Mouse (Mus musculus) neutrophil, adult 59 days (primary cell): ENCODE measurements around the gene Jam2. TPM values are rescaled to one million over a fixed set of nuclear protein-coding genes. Genes with fewer than 3 reads are reported as not detected.

Source experiments
- total RNA-seq, 2 experiments: library from RNA; stranded (reverse); gene quantifications; 1 replicate in 1 of 2; 2 replicates in 1 of 2; pipeline ENCODE4 v1.2.4; 2023

The Jam2 gene
- total RNA-seq, result not detected

GRCm38 (mm10) chr16:84774003-84774703, at the start of gene Jam2:
Jam2 (plus strand) TSS chr16:84774123.

GRCm38 (mm10) chr16:84735166-84736105, 38.5 kb upstream of the Jam2 start, which contains the start of gene Mrpl39:
Mrpl39 (minus strand) TSS chr16:84735742.

DNA sequence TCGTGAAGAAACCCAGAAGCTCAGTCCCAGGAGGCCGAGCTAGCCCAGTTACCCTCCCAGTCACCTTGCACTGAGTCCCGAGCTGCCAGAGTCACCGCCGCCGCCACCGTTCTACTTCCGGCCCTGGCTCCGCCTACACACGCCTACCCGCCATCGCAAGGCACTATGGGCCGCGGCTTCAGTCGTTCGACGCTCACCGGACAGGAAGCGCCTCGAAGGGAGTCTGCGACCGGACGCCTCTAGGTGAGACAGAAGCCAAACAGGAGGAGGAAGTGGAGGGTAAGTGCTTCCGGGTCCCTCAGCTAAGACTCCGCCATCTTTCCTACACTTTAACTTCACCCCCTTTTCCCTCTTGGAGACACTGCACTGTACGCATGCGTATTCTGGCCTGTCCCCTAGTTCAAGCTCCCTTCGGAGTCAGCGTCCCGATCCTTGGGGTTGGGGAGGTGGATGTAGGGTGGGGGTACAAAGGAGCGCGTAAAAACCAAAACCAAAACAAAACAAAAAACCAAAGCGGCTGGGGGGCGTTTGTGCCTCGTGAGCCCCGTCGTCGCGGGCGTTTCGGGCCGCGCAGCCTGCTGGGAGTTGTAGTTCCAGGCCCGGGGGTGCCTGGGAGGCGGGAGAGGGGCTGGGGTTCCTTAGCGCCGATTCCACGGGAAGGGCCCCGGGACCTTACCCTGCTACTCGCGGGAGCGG, 61.0 kb downstream of the Jam2 start, which contains the start of gene Gabpa:
TSS of gene Gabpa (plus strand) at position 181 of the 696 bp plus-strand sequence.

DNA sequence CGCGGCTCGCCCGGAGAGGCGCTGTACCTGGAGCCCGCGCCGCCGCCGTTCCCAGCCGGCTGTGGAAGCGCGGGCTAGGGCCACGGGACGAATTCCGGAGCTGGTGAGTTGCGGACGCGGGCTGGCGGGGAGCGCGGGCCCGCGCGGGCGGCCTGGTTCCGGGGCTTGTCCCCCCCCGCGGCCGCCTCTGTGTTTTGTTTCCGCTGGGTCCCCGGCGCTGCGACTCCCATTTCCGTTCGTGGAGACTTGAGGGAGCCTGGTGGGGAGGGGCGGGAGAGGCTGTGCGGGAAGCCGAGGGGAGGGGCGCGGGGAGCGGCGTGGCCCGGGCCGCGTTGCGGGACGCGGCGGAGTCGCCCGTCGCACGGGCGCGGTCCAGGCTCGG, 61.5 kb downstream of the Jam2 start, which contains the start of gene Atp5j:
TSS of gene Atp5j (minus strand) at position 185 of the 382 bp plus-strand sequence.

Other genes with a start within 250 kb of the Jam2 start
- gene Mrpl39, start 38.4 kb upstream of the Jam2 start, total RNA-seq, result 10 to 100 TPM in 1 of 2 experiments, 1 to 10 TPM in 1; 9.1 to 10.5 TPM
- gene Gabpa, start 60.8 kb downstream of the Jam2 start, total RNA-seq, result 10 to 100 TPM; 30.6 to 33.9 TPM
- gene Atp5j, start 61.5 kb downstream of the Jam2 start, total RNA-seq, result 100 to 1,000 TPM; 121 to 125 TPM